ENCODE assay signal across 15 mouse cellular contexts in the genomic region with DNA sequence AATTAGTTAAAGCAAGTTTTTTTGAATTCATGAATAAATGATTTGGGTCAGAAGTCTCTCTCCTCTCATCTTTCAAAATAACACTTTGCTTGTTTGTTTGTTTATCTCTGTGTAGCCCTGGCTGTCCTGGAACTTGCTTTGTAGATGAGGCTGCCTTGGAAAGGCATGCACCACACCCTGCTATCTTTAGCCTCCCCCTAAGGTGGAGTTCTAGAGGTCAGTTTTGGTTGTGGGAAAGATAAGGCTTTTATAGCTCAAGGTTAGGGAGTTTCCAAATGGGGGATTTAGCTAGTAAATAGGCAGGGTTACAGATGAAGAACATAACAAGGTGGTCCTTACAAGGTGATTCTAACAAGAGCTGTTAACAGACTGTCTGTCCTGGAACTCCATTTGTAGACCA.
"Had no signal": no experiment of that assay in that cellular context is flagged by ENCODE, and none has a peak within 500 bp of the region (broad histone marks: within the 10 kb centered on the region; RNA-seq: fewer than 3 reads in every experiment).

No protein-coding gene starts in this region.

- H3K27me3 ChIP-seq: limb, embryonic 15.5 days; neural tube, embryonic 15.5 days had no signal

- H3K4me2 ChIP-seq: limb, embryonic 15.5 days; lung, embryonic 14.5 days; neural tube, embryonic 15.5 days had no signal

- H3K9me3 ChIP-seq: limb, embryonic 15.5 days; midbrain, embryonic 10.5 days; neural tube, embryonic 15.5 days had no signal

- H3K9ac ChIP-seq: limb, embryonic 15.5 days; lung, embryonic 14.5 days; neural tube, embryonic 15.5 days had no signal

- DNase-seq: kidney, adult 8-10 months; kidney, postnatal 10 days; kidney, postnatal 4 days; lung, embryonic 14.5 days; lung, postnatal 10 days; lung, postnatal 4 days; midbrain, embryonic 14.5 days; thymus, postnatal 4 days had no signal

- H3K27ac ChIP-seq: layer of hippocampus, adult 2 months; left cerebral cortex, adult 2 months; limb, embryonic 15.5 days; midbrain, embryonic 10.5 days; neural tube, embryonic 15.5 days; stomach, postnatal 0 days had no signal

- H3K4me3 ChIP-seq: layer of hippocampus, adult 2 months; left cerebral cortex, adult 2 months; limb, embryonic 15.5 days; midbrain, embryonic 10.5 days; myocyte; neural tube, embryonic 15.5 days had no signal

- H3K36me3 ChIP-seq: limb, embryonic 15.5 days; midbrain, embryonic 10.5 days; neural tube, embryonic 15.5 days had no signal
